Mouse (Mus musculus) heart, adult 18-20 months (tissue): ENCODE measurements around the gene Naa25. TPM values are rescaled to one million over a fixed set of nuclear protein-coding genes. Genes with fewer than 3 reads are reported as not detected.

Source experiments
- DNase-seq, 2 experiments: peaks; one replicate each; pipeline ENCODE4 v3.0.0; 2021 to 2022; ENCODE audit warnings: mixed read lengths in 1 of 2
- total RNA-seq, 2 experiments: library from RNA; stranded (reverse); gene quantifications; 2 replicates each; pipeline ENCODE4 v1.2.3; 2021

The Naa25 gene
- total RNA-seq, 2 experiments from 2014 or later = 22.4 to 23.1 TPM

- DNase-seq = peak; percentile 98 to 99
Observed at GRCm38 (mm10) chr5:121452026-121452869, 54.5 kb downstream of the Naa25 start, which contains the start of gene Erp29. Erp29 (minus strand) TSS chr5:121452506.

GRCm38 (mm10) chr5:121452906-121453305, 55.2 kb downstream of the Naa25 start:
- peak in 1 of 2 experiments; percentile 70 for DNase-seq

DNA sequence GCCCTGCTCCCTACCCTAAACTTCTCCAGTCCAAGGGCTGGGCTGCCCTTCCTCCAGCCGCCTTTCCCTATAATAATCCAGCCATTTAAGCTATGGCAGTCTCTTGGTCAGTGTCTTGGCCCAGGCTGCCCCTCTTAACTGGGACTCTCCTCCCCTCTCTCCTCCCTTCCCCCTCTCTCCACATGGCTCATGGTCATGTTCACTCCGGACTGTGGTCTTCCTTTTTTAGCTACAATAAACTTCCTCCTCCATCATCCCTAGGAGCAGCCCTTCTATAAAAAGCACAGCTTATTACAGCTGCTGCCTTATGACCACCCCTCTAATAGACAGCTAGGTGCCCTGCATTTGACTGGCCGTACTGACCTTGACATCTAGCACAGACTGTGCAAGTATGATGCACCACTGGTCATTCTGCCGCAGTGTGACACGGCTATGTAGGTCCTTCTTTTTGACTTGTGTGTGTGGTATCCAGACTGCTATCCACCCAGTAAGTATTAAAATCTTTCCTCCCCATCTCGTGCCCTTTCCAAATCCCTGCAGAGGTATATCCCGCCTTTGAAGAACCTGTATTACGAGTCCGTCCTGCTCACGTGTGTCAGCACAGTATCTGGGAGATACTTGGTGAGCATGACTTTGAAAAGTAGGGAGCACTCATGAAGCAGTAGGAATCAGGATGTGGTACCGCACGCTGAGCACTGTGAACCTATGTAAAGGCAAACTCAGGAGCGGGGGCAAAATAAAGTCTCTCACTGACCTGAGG, 56.2 kb downstream of the Naa25 start:
- peak; percentile 44 to 56 for DNase-seq

DNA sequence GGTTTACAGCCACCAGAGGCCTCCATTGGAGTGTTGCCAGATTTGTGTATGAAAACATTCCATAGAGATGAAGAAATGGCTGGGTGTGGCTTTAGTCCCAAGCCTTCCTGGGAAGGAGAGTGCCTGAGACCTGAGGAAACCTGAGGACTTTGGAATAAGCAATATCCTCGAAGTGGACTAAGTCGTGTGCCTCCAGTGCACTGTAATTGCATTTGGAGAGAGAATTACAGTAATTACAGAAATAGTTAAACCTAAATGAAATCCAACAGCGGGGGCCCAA, 56.7 kb downstream of the Naa25 start:
- DNase-seq = no peak

DNA sequence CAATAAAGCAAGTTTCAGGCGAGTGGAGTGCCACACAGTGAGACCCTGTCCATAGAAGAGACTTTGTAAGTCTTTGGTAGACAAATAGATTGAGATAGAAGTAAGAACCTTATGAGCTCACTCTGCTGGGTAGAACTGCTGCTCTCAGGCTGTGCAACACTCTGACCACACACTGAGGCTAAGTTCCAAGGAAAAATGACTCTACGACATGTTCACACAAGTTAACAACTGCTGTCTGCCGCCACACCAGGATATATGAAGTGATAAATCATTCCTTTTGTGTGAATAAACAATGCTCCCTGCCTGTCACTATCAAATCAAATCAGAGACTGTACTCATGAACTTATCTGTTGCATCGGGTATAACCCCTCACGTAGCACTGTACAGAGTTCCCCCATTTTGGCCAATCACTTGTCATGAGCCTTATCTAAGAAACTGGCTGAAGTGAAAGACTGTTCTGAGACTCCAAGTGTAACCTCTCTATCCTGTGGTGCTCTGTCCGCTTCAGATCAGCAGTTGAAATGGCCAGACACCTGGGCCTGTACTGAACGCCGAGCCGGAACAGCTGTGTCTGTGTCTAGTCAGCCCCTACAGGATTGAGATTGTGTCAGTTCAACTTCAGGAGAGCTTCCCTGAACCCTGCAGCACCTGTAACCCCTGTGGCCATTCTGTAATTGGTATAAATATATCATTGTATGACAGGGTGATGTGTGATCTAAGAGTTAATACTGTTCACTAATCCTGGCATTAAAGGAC, 58.0 kb downstream of the Naa25 start:
- no peak for DNase-seq

DNA sequence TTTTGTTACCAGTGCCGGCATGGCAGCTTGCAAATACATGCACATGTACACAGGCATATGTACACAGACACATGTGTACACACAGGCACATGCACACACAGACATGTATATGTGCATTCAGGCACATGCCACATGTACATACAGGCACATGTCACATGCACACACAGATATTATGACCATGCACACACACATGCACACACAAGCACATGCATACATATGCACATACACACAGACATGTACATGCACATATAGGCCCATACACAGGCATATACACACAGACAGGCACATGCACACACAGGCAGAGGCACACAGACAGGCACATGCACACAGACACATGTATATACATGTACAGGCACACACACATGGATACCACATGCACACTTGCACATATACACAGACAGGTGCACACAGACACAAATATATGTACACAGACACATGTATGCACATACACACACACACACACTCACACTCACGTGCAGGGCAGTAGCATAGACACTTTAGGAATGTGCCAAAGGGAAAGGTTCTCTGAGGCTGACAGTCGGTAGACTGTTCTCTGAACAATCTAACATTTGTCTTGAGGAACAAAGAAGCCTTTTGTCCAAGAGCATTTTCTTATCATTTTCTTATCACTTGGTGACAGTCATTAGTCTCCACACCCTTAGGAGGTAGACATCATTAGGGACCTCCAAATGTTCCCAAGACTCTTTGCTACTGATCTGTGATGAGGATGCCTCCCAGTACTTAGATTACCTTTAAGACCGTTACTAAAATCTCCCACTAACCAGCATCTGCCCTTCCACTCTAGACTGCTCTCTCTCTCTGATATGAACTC, 63.8 kb downstream of the Naa25 start:
- no peak for DNase-seq

DNA sequence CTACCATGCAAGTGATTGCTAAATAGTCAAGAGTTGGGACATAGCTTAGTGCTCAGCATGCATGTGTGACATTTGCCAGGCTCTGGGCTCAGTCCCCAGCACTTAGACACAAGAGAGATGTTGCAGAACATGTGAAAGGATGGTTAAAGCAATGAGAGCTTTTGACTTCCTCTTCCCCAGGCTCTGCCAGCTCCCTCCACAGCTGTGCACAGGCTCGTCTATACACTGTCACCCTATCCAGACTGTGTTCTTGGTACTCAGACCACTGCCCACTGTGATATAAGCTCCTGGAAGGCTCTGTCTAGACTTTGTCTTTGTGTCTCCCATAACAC, 64.4 kb downstream of the Naa25 start:
- DNase-seq = no peak

GRCm38 (mm10) chr5:121462967-121463366, 65.2 kb downstream of the Naa25 start:
- DNase-seq = no peak

GRCm38 (mm10) chr5:121463601-121464250, 66.0 kb downstream of the Naa25 start:
- no peak for DNase-seq

DNA sequence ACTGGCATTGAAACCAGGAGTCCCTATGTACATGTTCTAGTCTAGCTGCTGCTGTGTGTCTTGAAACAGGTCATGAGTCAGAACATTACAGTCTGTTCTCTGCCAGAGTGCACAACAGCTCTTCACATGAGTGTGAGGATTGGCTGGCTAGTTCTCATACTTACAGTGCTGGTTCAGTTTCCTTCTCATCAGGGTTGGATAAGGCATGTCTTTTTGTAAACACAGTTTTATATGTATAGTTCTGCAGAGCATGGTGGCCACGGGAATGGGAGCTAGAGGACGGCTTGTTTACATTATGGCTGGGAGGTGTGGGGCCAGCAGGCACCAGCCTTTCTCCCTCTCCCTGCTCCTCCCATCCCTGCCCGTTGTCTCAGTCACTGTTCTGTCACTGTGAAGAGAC, 71.8 kb downstream of the Naa25 start:
- DNase-seq = no peak

- DNase-seq = no peak
Observed at GRCm38 (mm10) chr5:121472411-121472810, 74.7 kb downstream of the Naa25 start.

GRCm38 (mm10) chr5:121474610-121475009, 76.9 kb downstream of the Naa25 start:
- DNase-seq = no peak

DNA sequence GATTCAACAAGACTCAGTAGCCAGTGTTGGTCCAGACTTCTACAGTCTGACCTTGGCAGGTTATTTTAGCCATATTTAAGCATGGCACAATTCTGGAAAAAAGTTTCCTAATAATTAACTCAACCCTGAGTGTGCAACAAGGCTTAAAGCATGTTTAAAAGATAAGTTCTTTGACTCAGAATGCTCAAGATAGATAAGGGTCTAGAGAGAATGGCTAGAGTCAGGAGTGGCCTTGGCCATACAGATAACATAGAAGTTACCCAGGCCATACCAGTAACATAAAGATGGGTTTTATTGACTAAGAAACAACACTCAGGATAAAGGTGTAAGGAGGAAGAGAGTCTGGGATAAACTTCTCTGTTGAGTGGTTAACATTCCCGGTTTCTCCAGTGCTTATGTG, 78.3 kb downstream of the Naa25 start:
- no peak for DNase-seq

DNA sequence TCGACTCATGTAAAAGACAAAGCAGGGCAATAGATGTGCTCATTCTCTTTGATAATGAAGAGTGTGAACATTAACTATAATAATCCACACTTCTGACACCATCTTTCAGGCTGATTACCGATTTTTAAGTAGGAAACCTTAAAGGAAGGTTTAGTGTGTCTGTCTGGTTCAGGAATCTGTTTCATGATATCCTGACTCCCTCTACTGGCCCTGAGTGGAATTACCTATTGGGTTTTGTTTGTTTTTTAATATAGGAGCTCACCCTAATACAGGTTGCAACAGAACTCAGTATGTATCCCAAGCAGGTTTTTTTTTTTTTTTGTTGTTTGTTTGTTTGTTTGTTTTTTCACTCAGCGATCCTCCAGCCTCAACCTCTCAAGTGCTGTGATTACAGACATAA, 79.9 kb downstream of the Naa25 start:
- DNase-seq = peak; percentile 35 to 69

DNA sequence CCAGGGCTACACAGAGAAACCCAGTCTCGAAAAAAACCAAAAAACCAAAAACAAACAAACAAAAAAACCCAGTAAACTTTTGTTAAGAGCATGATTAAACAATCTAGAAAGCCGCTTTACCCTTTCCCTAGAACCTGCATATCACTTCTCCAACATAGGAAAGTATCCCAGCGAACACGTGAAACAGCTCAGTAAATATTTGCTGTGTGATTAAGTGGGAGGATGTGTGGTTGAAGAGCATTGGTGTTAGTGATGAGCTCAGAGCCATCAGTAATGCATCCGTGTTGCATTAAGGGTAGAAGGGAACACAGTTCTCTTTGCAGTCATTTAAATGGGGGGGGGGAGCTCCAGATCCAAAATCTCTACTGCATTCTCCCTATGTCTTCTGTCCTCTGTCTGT, 87.1 kb downstream of the Naa25 start:
- no peak for DNase-seq

- DNase-seq = no peak
Observed at GRCm38 (mm10) chr5:121493305-121493704, 95.6 kb downstream of the Naa25 start.

Other genes with a start within 250 kb of the Naa25 start
- 100 to 1,000 TPM; 172 to 174 TPM for gene Ptpn11, start 206.5 kb upstream of the Naa25 start, total RNA-seq
- gene Rpl6, start 193.5 kb upstream of the Naa25 start, total RNA-seq = 100 to 1,000 TPM; 479 to 585 TPM
- 10 to 100 TPM; 23.2 to 23.4 TPM for gene Hectd4, start 177.7 kb upstream of the Naa25 start, total RNA-seq
- gene Trafd1, start 12.3 kb upstream of the Naa25 start, total RNA-seq = 10 to 100 TPM; 61.2 to 68.8 TPM
- gene Tmem116, start 54.0 kb downstream of the Naa25 start, total RNA-seq = 10 to 100 TPM; 12.0 to 14.9 TPM
- 10 to 100 TPM; 68.2 to 68.6 TPM for gene Erp29, start 54.6 kb downstream of the Naa25 start, total RNA-seq
- not detected for gene Adam1b, start 105.5 kb downstream of the Naa25 start, total RNA-seq
- gene Adam1a, start 147.5 kb downstream of the Naa25 start, total RNA-seq = 1 to 10 TPM; 1.3 to 2.0 TPM
- gene Gm42878, start 147.5 kb downstream of the Naa25 start, total RNA-seq = not detected
- gene Mapkapk5, start 148.0 kb downstream of the Naa25 start, total RNA-seq = 10 to 100 TPM; 81.6 to 84.8 TPM
- gene Aldh2, start 195.9 kb downstream of the Naa25 start, total RNA-seq = 100 to 1,000 TPM; 347 to 417 TPM
- gene Acad12, start 221.0 kb downstream of the Naa25 start, total RNA-seq = 10 to 100 TPM; 89.0 to 93.2 TPM